Mouse (Mus musculus) MEL (cell line): Measurements from ENCODE around the gene Insrr. TPM values are rescaled to one million over a fixed set of nuclear protein-coding genes. Genes with fewer than 3 reads are reported as not detected.
"Not testable (repeated sequence)": the region's sequence is repeated elsewhere in the genome, so short reads cannot be mapped to it uniquely, and the experiment has no call there.

Experiments used
- DNase-seq: peaks from one replicate; pipeline ENCODE4 v3.0.0; 2011; ENCODE audit warnings: low read depth, low spot score
- H3K27ac ChIP-seq: 2 replicates; pipeline ENCODE4 v1.5.1; 2012; ENCODE audit warnings: low read depth, mild to moderate bottlenecking, control low read depth, low read length, moderate library complexity; ENCODE audit not compliant: control insufficient read depth
- H3K27me3 ChIP-seq, 2 experiments: fragments of 150-350 bp in 1 of 2; sonication (generic) in 1 of 2; 2 replicates each; pipeline ENCODE4 v1.6.1; 2012; ENCODE audit warnings: low read length in 2 of 2, mild to moderate bottlenecking in 2 of 2, improper control_type of control experiment in 1 of 2, moderate library complexity in 1 of 2; ENCODE audit not compliant: insufficient read depth in 2 of 2, control insufficient read depth in 1 of 2
- H3K36me3 ChIP-seq, 2 experiments: 2 replicates each; pipeline ENCODE4 v1.6.1; 2012 to 2014; ENCODE audit warnings: low read length in 2 of 2, improper control_type of control experiment in 1 of 2, inconsistent platforms in 1 of 2, mild to moderate bottlenecking in 1 of 2; ENCODE audit not compliant: insufficient read depth in 2 of 2, control insufficient read depth in 1 of 2
- H3K4me1 ChIP-seq, 2 experiments: fragments of 150-350 bp in 1 of 2; sonication (generic) in 1 of 2; 2 replicates each; pipeline ENCODE4 v1.6.1; 2012; ENCODE audit warnings: low read length in 2 of 2, improper control_type of control experiment in 1 of 2, mild to moderate bottlenecking in 1 of 2; ENCODE audit not compliant: insufficient read depth in 2 of 2, control insufficient read depth in 1 of 2
- H3K4me3 ChIP-seq, 2 experiments: fragments of 150-350 bp in 1 of 2; sonication (generic) in 1 of 2; 2 replicates each; pipeline ENCODE4 v1.5.1; 2012; ENCODE audit warnings: low read depth in 2 of 2, low read length in 2 of 2, mild to moderate bottlenecking in 2 of 2, moderate library complexity in 2 of 2, control low read depth in 1 of 2, improper control_type of control experiment in 1 of 2; ENCODE audit not compliant: control insufficient read depth in 1 of 2, insufficient read depth in 1 of 2
- H3K79me2 ChIP-seq: 2 replicates; pipeline ENCODE4 v1.6.1; 2012; ENCODE audit warnings: mild to moderate bottlenecking, low read length, moderate library complexity; ENCODE audit not compliant: control insufficient read depth, poor library complexity, insufficient read depth
- H3K9ac ChIP-seq: 2 replicates; pipeline ENCODE4 v1.6.1; 2012; ENCODE audit warnings: low read depth, mild to moderate bottlenecking, control low read depth, low read length, moderate library complexity; ENCODE audit not compliant: control insufficient read depth, poor library complexity, severe bottlenecking
- H3K9me3 ChIP-seq: fragments of 150-350 bp; sonication (generic); replicated peaks from 2 replicates; pipeline ENCODE4 v1.6.1; 2012; ENCODE audit warnings: mild to moderate bottlenecking, low read length, improper control_type of control experiment, moderate library complexity; ENCODE audit not compliant: insufficient read depth
- E2F4 ChIP-seq: IDR thresholded peaks from 2 replicates; pipeline ENCODE4 v1.6.1; 2011; ENCODE audit warnings: low read depth, low read length, improper control_type of control experiment, borderline replicate concordance
- GABPA ChIP-seq: IDR thresholded peaks from 2 replicates; pipeline ENCODE4 v1.6.1; 2012; ENCODE audit warnings: low read depth, mild to moderate bottlenecking, inconsistent platforms, low read length, improper control_type of control experiment, moderate library complexity
- GATA1 ChIP-seq: IDR thresholded peaks from 2 replicates; pipeline ENCODE4 v1.6.1; 2011; ENCODE audit warnings: low read depth, low read length, improper control_type of control experiment
- POLR2A ChIP-seq, 2 experiments: IDR thresholded peaks; 2 replicates each; pipeline ENCODE4 v1.6.1; 2011 to 2012; ENCODE audit warnings: low read length in 2 of 2, mild to moderate bottlenecking in 2 of 2, control low read depth in 1 of 2, improper control_type of control experiment in 1 of 2, low read depth in 1 of 2, moderate library complexity in 1 of 2; ENCODE audit not compliant: control insufficient read depth in 1 of 2, insufficient read depth in 1 of 2, poor library complexity in 1 of 2
- POLR2AphosphoS5 ChIP-seq: IDR thresholded peaks from 2 replicates; pipeline ENCODE4 v1.6.1; 2012; ENCODE audit warnings: low read depth, borderline replicate concordance, mild to moderate bottlenecking, inconsistent platforms, low read length, moderate library complexity, mixed read lengths
- UBTF ChIP-seq: IDR thresholded peaks from 2 replicates; pipeline ENCODE4 v1.6.1; 2012; ENCODE audit warnings: low read depth, mild to moderate bottlenecking, inconsistent platforms, low read length, improper control_type of control experiment, moderate library complexity, borderline replicate concordance; ENCODE audit not compliant: insufficient read depth
- USF1 ChIP-seq: IDR thresholded peaks from 2 replicates; pipeline ENCODE4 v1.6.1; 2014; ENCODE audit warnings: low read depth, mild to moderate bottlenecking, inconsistent platforms, low read length, improper control_type of control experiment, moderate library complexity
- ZNF384 ChIP-seq: IDR thresholded peaks from 2 replicates; pipeline ENCODE4 v1.6.1; 2012; ENCODE audit warnings: low read depth, mild to moderate bottlenecking, inconsistent platforms, low read length, improper control_type of control experiment
- polyA plus RNA-seq, 2 experiments: library from polyadenylated mRNA; stranded (reverse) in 1 of 2; unstranded in 1 of 2; fragments of >175 nt in 1 of 2; fragments of >200 nt in 1 of 2; gene quantifications; 2 replicates each; pipeline versions ENCODE4 v1.2.1 to v1.2.4; 2012; ENCODE audit warnings: low replicate concordance in 2 of 2, low read depth in 1 of 2; ENCODE audit not compliant: insufficient read length in 2 of 2, insufficient read depth in 1 of 2, missing spikeins in 1 of 2
- total RNA-seq: library from RNA; depleted of rRNA; stranded (reverse); fragments of 300-350 nt; gene quantifications from 2 replicates; pipeline ENCODE4 v1.2.3, GENCODE M21; 2012

Insrr gene
- total and polyA plus RNA-seq, 3 experiments = 0.77 to 3.7 TPM; not detected in 1

- H3K79me2 ChIP-seq, H3K9ac ChIP-seq, DNase-seq, H3K27me3 ChIP-seq, H3K4me3 ChIP-seq, H3K36me3 ChIP-seq, H3K4me1 ChIP-seq, H3K9me3 ChIP-seq, H3K27ac ChIP-seq: not testable (repeated sequence)
These were observed 27.5 kb downstream of the Insrr start, which contains the start of gene Pear1 for GRCm38 (mm10) chr3:87824206-87824605. Pear1 (minus strand) TSS chr3:87824306.

- H3K4me1 ChIP-seq = no peaks in the 10 kb centered on the region
- H3K9ac ChIP-seq = no peak overlapping the region
- no peak overlapping the region for H3K27ac ChIP-seq
- TF ChIP-seq E2F4 = no peak
- 0 out of 2 replicates have a peak, but pooled peaks have one; percentile 43 for TF ChIP-seq ZNF384
- TF ChIP-seq POLR2A (IDR thresholded peaks at IDR 0.05; ENCODE audit: control insufficient read depth in 1 of 2, insufficient read depth in 1 of 2, low read depth in 1 of 2, low read length in 2 of 2, poor library complexity in 1 of 2) = no peak
- peak; percentile 51 for TF ChIP-seq GATA1
- no peak for TF ChIP-seq POLR2AphosphoS5
- no peak for TF ChIP-seq USF1
- no peak for TF ChIP-seq UBTF
- no peaks in the 10 kb centered on the region for H3K79me2 ChIP-seq
- H3K27me3 ChIP-seq = peaks cover 0 to 5% of the 10 kb centered on the region in 2 experiments; a peak in 2 of 4 replicates
- peak; percentile 43 for DNase-seq
- no peak overlapping the region for H3K4me3 ChIP-seq
- no peaks in the 10 kb centered on the region for H3K9me3 ChIP-seq
- 0 out of 4 replicates have a peak, but pooled peaks cover 0 to 2% of the 10 kb centered on the region in 2 experiments for H3K36me3 ChIP-seq
These were observed 31.7 kb downstream of the Insrr start for GRCm38 (mm10) chr3:87828435-87828834.

GRCm38 (mm10) chr3:87829025-87829424 lies 32.3 kb downstream of the Insrr start:
- Histone ChIP-seq H3K27me3 (peaks cover 0 to 5% of the 10 kb centered on the region in 2 experiments; a peak in 2 of 4 replicates), H3K4me1 (no peaks in the 10 kb centered on the region), H3K79me2 (no peaks in the 10 kb centered on the region), H3K27ac (no peak overlapping the region), H3K36me3 (0 out of 4 replicates have a peak, but pooled peaks cover 0 to 2% of the 10 kb centered on the region in 2 experiments), H3K9me3 (no peaks in the 10 kb centered on the region), H3K9ac (no peak overlapping the region), H3K4me3 (no peak overlapping the region)
- TF ChIP-seq GATA1 = peak; percentile 56
- no peak for TF ChIP-seq ZNF384
- TF ChIP-seq GABPA = no peak
- peak; percentile 55 for DNase-seq
